Mouse (Mus musculus): Measurements from ENCODE around the gene Cfap99.

GRCm38 (mm10) chr5:34250090-34250489 is 38.3 kb upstream of the Cfap99 start:
- TF ChIP-seq POLR2A (IDR thresholded peaks at IDR 0.05; ENCODE audit: control insufficient read depth, low read depth, low read length) = no peak
- TF ChIP-seq CTCF (IDR thresholded peaks at IDR 0.05; ENCODE audit: control insufficient read depth, insufficient read depth, insufficient replicate concordance, low read depth, low read length) = no peak
